Mouse (Mus musculus) cerebral cortex, adult 2 months (tissue): ENCODE results near the gene Olfr819.

Experiments
- WGBS: fragments of 180-500 bp; shearing (Covaris S2); methylation state at CpG from one replicate; pipeline ENCODE4 v1.1.7; 2018; 5-methylcytosine and 5-hydroxymethylcytosine counted together

Gene Olfr819

GRCm38 (mm10) chr10:129967166-129967565 lies at the start of gene Olfr819:
TSS of gene Olfr819 (minus strand) at chr10:129967266.
- 84% methylated on average over 2 of the region's 2 CpGs for WGBS

DNA sequence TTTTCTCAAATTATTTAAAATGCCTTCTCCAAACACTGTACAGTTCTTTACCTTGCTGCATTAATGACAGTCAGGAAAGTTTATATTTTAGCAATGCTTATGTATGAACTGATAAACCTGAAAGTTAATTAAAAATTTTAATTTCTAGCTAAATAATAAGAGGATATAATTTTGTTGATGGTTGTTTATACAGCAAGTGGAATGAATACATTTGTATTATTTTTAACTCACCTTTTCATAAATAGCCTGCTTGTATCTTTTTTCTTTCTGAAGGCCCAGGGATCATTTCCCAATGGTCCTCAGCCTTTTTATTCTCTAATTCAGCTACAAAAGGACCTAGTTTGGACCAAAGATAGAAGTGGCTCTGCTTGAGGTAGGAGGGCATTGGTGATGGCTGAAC lies 45.3 kb upstream of the Olfr819 start, which contains the start of gene Olfr820:
Gene Olfr820, plus strand, starts transcription at position 301 of the 400 bp plus-strand sequence.

GRCm38 (mm10) chr10:130005366-130005765 lies 38.3 kb upstream of the Olfr819 start:
- WGBS: 84% methylated on average over 4 of the region's 4 CpGs

- 84% methylated on average over 4 of the region's 4 CpGs for WGBS
Measured at GRCm38 (mm10) chr10:130004104-130004503, 37.0 kb upstream of the Olfr819 start.

DNA sequence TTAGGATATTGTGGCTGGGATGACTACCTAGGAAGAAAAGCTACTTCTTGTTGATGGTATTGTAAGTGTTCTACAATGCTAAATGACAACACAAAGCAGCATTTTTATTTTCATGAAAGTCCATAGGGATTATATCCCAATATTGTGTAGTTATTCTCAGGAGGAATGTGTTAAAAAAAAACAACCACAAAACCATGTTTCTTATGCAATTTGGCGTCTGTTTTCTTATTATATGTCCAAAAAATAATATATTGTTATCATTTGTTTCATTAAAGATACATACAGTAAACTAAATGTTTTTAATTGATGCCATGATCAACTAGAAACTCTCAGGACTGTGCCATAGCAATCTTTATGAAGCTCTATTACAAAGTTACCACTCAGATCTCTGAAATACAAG lies 17.9 kb upstream of the Olfr819 start, which contains the start of gene Gm10310:
Gene Gm10310, minus strand, starts transcription at position 101 of the 400 bp plus-strand sequence.
- no CpG with 5 or more reads among the region's 1 CpGs for WGBS

GRCm38 (mm10) chr10:129981867-129982266 lies 14.8 kb upstream of the Olfr819 start:
- no CpG with 5 or more reads among the region's 3 CpGs for WGBS

- WGBS: no CpG with 5 or more reads among the region's 2 CpGs
Measured at GRCm38 (mm10) chr10:129976040-129976439, 9.0 kb upstream of the Olfr819 start, which contains the start of gene Olfr247. TSS of gene Olfr247 (minus strand) at chr10:129976140.

GRCm38 (mm10) chr10:129972994-129973393 lies 5.9 kb upstream of the Olfr819 start:
- WGBS: no CpG with 5 or more reads among the region's 3 CpGs

- 96% methylated on average over 2 of the region's 3 CpGs for WGBS
Measured at GRCm38 (mm10) chr10:129966232-129966631, 834 bp downstream of the Olfr819 start.

- WGBS: 85% methylated on average over 2 of the region's 2 CpGs
Measured at GRCm38 (mm10) chr10:129949000-129949399, 18.1 kb downstream of the Olfr819 start, which contains the start of gene Olfr818. TSS of gene Olfr818 (minus strand) at chr10:129949100.

GRCm38 (mm10) chr10:129915497-129915896 lies 51.6 kb downstream of the Olfr819 start, which contains the start of gene Olfr816:
TSS of gene Olfr816 (minus strand) at chr10:129915597.
- 63% methylated on average over 1 of the region's 1 CpGs for WGBS
